Mouse (Mus musculus) lung, adult 18-20 months (tissue): ENCODE results near the gene AF067063.
"Not testable (repeated sequence)": the region's sequence is repeated elsewhere in the genome, so short reads cannot be mapped to it uniquely, and the experiment has no call there.

Source experiments
- DNase-seq, 2 experiments: peaks; one replicate each; pipeline ENCODE4 v3.0.0; 2022; ENCODE audit warnings: mixed read lengths in 2 of 2

The AF067063 gene

DNA sequence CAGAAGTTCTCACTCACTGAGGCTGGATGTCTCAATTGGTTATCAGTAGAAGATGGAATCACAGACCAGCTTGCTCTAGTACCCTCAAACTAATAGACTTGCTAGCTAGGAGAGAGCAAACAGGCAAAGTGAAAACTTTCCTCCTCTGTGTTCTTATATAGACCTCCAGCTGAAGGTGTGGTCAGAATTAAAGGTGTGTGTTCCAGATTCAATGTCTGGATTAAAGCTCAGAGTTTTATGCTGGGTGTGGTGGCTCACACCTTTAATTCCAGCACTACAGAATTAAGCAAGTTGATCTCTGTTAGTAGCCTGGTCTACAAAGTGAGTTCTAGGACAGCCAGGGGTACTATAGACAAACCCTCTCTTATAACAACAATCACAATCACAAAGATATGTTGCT is at the start of gene AF067063:
TSS of gene AF067063 (minus strand) at position 101 of the 400 bp plus-strand sequence.
- DNase-seq = not testable (repeated sequence)

DNA sequence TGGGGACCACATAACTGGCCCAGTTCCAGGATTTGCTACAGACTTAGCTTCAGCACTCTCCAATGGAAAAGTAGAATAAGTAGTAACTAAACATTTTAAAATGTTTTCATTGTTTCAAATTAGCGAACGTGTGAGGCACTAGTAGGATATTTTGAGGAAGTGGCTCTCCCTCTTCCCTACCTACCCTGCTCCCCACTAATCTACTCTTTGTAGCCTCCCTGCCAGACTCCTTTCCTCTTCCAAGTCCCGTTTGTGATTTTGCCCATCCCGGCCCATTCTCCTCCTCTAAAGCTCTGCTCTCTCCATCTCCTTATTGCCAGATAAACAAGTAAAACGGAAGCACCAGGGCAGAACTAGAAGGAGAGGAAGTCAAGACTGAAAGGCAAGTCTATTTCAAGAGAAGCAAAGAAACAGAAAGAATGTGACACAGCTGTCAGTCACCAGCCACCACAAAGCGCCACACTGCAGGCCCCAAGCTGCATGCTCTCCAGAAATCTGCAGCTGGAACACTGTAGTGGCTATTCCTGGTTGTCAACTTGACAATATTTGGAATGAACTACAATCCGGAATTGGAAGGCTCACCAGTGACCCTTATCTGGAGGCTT is 34.5 kb upstream of the AF067063 start:
- not testable (repeated sequence) for DNase-seq

DNA sequence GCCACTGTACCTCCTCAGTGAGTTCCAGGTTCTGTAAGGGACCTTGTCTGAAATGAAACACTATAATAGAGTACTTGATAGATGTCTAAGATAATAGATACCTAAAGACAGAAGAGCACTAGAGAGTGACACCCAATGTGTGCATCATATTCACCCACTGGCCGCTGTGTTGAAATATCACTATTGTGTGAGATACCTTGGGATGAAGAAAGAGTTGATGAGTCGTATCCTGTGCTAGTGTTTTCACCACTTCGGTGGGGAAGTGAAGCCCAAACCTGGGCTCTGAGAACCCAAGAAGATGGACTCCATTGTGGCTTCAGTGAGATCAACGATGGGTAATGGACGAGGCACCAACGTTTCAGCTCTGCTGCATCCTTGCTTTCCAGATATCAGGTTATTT is 32.4 kb upstream of the AF067063 start:
- DNase-seq = not testable (repeated sequence)

DNA sequence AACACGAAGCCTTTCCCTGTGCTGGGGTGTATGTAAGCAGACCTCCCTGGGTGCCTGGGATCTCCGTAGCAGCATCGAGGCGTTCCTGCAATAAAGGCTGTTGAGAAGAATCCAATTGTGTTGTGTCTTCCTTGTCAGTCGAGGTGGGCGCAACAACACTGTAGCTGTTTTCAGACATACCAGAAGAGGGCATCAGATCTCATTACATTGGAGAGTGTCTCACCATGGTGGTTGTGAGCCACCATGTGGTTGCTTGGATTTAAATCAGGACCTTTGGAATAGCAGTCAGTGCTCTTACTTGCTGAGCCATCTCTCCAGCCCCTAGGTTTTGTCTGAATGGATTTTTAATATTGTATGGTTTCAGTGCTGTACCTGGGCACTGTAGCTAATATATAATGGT is 10.0 kb upstream of the AF067063 start:
- not testable (repeated sequence) for DNase-seq

DNA sequence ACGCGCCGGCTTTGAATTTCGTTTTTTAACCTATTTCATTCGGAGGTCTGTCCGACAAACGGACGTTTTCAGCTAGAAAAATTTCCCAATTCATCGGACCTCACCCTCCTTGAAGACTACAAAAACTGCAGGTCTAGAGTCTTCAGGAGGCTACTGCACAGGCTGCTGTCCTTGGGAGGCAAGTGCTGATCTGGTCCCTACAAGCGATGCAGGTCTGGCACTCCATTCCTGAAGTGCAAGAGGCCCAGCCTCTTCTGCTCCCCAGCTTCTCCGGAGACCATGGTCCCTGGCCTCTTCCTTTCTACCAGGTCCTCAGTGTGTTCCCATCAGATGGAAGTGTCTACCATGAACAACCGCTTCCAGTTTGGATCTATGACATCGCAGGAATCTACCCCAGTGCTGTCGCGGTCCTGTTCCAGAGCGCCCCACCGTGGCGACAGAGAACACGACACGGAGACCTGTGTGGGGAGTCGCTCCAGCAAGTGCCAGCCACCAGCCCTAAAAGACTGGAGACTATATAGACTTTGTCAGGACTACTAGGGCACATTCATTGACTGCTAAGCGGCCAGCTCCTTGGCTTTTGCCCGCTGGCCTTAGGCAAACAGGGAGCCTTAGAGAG is 7.8 kb upstream of the AF067063 start:
- DNase-seq = peak; percentile 21 to 25

DNA sequence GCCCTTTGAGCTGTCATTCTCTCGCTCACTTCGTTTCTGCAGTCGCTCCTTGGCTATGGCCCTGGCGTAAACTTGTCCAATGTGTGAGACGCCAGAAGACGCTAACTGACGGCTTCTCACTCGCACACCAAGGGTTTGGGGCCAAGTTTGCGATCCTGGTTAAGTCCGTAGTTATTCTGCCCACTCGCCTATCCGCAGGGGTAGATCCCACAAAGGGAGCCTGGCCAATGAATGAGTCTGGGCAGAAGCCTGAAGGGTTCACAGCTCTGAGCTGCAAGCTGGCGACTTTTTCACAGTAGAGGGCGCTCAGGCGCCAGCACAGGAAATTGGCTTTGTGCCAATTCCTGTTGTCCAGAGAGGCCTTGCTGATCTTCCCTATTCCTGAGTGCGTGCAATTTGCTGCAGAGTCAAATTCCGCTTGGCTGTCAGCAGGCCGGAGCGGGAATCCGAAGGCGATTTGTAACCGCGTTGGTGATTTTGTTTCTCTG is 6.4 kb upstream of the AF067063 start:
- peak; percentile 8 to 15 for DNase-seq

DNA sequence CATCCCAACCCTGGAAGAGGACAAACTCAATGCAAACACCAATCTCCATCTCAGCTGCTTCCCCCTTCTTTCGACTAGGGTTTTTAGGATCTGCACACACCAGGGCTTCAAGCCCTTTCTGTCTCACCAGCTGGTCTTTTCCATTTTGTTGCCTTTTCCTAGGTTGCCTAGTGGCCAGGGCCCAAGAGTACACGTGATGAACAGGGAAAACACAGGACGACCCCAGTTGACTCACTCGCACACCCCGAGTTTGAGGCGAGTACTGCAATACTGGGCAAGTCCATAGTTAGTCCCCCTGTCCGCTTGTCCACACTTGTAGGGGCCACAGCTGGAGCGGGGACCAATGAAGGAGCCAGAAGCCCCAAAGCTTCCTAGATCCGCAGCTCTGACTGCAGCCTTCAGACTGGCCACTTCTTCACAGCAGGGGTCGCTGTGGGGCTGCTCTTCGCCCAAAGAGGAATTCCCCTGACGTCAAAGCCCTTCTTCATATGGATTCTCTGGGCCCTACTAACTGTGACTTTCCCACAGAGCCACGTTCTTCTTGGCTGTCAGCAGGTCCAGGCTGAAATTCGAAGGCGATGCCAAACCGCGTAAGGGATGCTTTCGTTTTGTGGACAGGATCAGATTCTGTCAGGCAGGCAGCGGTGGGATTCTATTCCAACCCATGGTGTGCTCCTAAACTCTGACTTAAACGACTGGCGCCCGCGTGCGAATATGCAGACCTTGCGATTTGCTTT is 5.5 kb upstream of the AF067063 start, which contains the start of gene D13Ertd608e:
TSS of gene D13Ertd608e (plus strand) at position 687 of the 737 bp plus-strand sequence.
- peak; percentile 11 to 24 for DNase-seq

DNA sequence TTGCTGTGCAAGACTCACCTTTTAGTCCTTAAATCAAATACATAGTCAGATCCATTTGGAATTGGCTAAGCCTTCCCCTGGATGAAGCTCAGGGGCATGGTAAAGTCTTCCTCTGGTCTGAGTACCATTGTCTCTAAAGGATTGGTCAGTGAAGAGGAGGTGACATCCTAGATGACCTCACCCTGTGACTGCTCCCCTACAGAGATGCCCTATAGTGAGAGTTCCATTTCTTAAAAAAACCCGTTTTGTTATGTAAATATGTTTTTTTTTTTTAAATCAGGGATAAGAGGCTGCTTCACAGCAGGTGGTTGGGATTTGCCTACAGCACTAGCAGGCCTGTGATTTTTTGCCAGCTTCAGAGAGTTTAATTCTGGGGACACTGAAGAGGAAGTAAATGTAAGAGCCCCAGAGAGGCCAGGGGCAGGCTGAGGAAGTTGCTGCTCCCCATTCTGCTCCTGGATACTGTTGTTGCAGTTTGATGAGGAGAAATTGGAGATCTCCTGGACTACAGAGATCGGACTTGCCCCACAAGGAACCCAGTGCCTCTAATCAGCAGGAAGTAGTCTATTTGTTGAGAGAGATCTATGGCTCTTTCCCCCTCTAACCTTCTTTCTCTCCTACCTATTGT is 12.3 kb downstream of the AF067063 start:
- no peak for DNase-seq

DNA sequence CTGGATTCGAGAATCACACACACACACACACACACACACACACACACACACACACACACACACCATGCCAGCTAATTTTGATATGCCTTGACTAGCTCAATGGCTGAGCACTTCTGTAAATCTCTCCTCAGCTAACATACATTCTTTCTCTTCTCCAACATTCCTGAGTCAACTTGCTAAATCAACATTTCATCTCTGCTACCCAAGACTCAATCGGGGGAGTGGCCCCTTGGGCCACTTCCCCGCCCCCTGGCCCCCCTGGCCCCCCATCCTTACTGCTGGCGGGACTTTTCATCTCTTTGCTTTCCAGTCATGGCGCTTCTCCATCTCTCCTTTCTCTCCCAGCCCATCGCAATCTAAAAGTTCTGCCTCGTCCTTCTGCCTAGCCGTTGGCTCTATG is 13.2 kb downstream of the AF067063 start:
- no peak for DNase-seq

DNA sequence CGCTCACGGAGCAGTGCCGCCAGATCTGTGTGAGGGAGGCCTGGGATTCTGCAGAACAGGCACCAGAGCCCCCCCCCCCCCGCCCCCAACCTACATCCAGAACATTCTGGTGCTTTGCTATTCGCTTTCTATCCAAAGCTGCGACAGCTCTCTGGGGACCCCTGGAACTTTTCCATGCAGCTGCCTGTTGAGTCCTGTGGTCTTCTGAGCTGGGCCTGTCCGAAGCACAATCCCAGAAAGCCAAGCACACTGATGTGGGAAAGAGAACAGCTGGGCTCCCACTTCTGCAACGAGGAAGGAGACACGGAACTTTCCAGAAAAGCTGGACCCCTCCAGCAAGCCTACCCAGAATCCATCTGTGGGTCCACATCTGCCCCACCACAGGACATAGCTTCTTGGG is 20.0 kb downstream of the AF067063 start:
- DNase-seq = no peak

DNA sequence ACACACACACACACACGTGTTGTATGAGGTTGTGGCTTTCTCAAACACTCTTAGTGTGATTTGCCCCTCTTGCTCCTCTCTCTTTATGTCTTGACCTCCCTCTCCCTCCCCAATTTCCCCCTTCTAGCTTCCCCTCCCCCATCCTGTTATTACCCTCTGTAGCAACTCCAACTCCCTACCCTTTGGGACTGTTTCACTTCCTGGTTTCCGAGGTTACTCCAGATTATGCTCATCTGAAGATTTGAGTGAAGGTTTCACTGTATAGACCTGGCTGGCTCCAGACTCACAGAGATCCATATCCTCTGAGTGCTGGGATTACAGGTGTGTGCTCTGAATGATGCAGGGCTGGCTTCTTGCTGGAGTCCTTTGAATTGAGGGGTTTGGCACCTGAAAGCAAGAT is 21.1 kb downstream of the AF067063 start:
- no peak for DNase-seq

DNA sequence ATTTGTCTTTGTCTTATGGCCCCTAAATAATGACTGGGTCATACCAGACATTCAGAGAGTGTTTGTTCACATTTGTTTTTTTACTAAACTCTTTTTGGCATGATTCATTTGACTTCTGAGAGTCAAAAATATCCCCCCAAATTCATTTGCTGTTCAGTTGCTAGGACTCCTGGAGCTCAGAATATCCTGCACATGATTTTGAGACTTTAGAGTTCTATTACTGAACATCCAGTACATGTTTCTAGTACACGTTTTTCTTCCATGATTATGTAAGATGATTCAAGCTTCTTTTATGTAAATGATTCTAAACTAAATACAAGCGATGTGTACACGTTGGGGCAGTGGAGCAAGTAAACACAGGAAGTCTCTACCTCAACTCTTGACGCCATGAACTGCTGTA is 32.4 kb downstream of the AF067063 start:
- no peak for DNase-seq

DNA sequence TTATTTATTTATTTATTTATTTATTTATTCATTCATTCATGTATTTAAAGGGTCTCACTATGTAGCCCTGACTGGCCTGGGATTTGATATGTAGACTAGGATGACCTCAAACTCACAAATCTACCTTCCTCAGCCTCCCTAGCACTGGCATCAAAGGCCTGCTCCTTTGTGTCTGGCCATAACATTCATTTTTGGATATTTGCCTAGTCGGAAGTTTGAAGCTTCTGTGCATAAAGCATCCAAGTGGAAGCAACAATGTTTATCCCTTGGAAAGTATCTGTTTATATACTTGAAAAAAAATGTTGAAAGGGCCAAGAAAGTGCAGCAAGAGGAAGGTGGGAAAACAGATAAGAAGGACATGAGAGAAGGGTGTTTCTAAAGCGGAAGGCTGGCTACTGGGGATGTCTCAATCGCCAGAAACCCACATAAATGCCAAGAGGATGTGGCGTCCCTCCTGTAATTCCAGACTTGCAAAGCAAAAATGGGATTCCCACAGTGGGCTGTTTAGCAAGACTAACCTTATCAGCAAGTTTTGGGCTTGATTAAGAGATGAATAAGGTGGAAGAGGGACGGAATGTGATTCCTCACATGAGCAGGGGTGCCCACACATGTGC is 37.1 kb downstream of the AF067063 start:
- DNase-seq = peak in 1 of 2 experiments; percentile 1

DNA sequence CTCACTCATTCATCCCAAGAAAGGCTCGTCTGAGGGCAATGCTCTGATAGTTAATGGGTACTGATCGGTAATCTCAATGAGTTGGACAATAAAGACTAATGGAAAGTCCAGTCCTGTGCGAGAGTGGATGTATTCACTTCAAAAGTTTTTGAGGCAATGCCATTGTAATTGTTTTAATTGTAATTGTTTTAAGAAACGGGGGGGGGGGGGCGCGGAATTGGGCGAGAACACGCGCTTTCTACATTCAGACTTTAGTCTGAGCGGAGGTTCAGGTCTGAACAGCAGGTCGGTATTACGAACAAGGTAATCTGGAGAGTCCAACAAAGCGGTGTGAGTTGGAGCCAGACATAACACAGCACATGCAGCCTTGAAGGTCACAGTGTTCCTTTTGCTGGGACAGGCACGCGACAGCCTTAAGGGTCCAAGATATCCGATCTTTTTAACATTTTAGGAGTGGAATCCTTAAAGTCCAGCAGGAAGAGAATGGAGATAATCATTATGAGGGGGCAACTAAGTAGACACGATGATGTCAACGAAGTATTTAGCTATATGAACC is 38.4 kb downstream of the AF067063 start:
- no peak for DNase-seq

DNA sequence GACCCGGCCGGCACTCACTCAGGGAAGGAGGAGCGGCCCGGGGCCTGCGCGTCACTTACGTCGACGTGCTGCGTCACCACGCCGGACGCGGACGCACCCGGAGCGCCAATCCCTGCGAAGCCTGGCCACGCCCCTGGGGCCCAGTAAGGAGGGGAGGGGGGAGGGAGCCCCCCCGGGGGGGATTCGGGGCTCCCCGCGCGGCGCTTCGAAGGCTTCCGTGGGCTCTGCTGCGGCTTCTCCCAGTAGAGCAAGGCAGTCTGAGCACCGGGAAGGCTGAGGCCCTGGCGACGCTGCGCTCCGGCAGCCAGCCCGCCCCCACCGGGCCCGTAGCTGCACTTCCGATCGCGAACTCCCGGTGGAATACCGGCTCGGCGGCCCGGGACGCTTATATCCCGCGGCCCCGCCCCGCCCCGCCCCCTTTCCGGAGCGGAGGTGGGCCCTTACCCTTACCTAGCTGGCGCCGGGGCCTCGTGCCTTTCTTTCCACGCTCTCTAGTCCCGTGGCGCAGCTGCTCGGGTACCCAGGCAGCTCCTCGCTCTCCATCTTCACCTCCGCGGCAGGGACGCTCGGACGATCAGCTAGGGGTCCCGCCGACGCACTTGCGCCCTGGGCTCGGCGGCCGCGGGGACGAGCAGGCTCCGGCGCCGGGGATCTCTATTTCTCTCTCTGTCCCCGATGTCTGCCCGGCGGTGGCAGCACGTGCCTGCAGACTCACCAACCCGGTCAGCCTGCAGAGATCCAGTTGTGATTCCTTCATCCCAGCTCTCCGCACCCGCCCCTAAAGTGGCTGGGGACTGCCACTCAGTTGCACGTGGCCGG is 39.0 kb downstream of the AF067063 start, which contains the start of gene Zfp131:
TSS of gene Zfp131 (minus strand) at position 129 of the 819 bp plus-strand sequence.
- DNase-seq = peak; percentile 94 to 95

DNA sequence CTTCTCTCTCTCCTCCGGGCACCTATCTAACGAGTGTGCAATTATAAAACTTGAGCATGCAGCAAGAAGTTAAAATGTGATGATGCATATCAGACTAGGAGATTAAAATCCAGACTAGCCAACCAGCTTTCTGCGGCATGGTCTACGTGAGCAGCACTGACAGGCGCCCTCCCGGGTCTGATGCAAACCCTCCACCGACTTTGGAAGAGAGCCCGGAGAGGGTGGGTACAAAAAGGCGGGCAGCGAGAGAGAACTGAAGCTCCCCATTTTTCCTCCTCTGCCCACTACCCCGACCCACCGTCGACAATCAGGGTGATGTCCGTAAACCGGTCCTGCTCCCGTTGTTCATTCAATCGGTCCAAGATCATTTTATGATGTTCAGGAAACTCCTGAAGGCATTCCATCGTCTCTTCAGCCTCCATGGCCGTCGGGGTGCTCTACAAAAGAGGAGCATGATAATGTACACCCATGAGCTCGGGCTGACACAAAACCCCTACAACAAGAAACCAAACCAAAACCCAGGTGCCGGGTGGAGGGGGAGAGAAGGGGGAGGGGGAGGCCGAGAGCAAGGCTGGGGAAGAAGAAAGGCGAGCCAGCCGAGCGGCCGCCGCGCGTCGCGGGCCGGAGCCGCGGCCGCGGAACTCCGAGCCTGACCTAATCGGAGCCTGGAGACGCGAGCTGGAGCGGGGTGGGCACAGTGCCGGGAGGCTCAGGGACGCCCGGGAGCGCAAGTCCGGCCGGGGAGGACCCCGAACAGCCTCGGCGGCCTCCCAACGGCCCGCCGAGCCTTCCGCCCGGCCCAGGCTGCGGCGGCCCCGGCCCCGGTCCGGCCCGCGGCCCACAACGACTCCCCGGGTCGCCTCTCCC is 39.9 kb downstream of the AF067063 start:
- DNase-seq = peak; percentile 59 to 61

DNA sequence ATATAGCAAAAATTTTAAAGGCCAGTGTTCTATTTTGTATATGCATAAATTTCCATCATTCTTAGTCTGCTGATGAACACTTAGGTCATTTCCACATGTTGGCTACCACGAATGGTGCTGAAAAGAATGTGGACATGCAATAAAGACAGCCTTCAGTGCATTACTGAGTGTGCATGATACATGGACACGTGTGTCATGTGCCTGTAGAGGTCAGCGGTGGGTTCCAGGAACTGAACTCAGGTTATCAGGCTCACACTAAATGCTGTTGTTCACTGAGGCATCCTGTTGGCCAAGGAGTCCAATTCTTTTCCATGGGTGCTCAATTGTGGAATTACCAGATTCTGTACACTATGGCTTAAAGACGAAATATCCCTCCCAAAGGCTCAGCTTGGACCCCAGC is 46.4 kb downstream of the AF067063 start:
- no peak for DNase-seq
